Mouse (Mus musculus) stomach, embryonic 16.5 days (tissue): Measurements from ENCODE around the gene Gm11042. TPM values are rescaled to one million over a fixed set of nuclear protein-coding genes. Genes with fewer than 3 reads are reported as not detected.

Experiments used
- ATAC-seq: fragments of 200-750 bp; cut with Nextera tagmentation; 2 replicates; pipeline ENCODE4 v1.8.0; 2017; ENCODE audit warnings: moderate number of reproducible peaks, moderate TSS enrichment; ENCODE audit not compliant: insufficient read depth, low FRiP score
- H3K27ac ChIP-seq: fragments of 300-500 bp; sonication (generic); 2 replicates; pipeline ENCODE4 v1.5.1; 2014; ENCODE audit warnings: low read length
- H3K27me3 ChIP-seq: fragments of 300-500 bp; sonication (generic); 2 replicates; pipeline ENCODE4 v1.6.1; 2014; ENCODE audit warnings: low read length, control low read depth, mixed read lengths; ENCODE audit not compliant: control insufficient read depth, insufficient read depth
- H3K36me3 ChIP-seq: fragments of 300-500 bp; sonication (generic); 2 replicates; pipeline ENCODE4 v1.6.1; 2014; ENCODE audit warnings: low read length; ENCODE audit not compliant: control insufficient read depth, insufficient read depth
- H3K4me1 ChIP-seq: fragments of 300-500 bp; sonication (generic); 2 replicates; pipeline ENCODE4 v1.6.1; 2014; ENCODE audit warnings: low read length, control low read depth, mixed read lengths; ENCODE audit not compliant: control insufficient read depth, insufficient read depth
- H3K4me2 ChIP-seq: fragments of 300-500 bp; sonication (generic); 2 replicates; pipeline ENCODE4 v1.6.1; 2014; ENCODE audit warnings: low read depth, low read length, mixed read lengths
- H3K4me3 ChIP-seq: fragments of 300-500 bp; sonication (generic); replicated peaks from 2 replicates; pipeline ENCODE4 v1.5.1; 2014; ENCODE audit warnings: mild to moderate bottlenecking, low read length
- H3K9ac ChIP-seq: fragments of 300-500 bp; sonication (generic); 2 replicates; pipeline ENCODE4 v1.6.1; 2014; ENCODE audit warnings: low read length
- H3K9me3 ChIP-seq: fragments of 300-500 bp; sonication (generic); replicated peaks from 2 replicates; pipeline ENCODE4 v1.6.1; 2016; ENCODE audit warnings: low read length, control low read depth; ENCODE audit not compliant: control insufficient read depth
- WGBS: fragments of 180-500 bp; shearing (Covaris S2); extraction: QIAGEN DNeasy Blood & Tissue Kit; methylation state at CpG from one replicate; pipeline ENCODE4 v1.1.7; 2014; 5-methylcytosine and 5-hydroxymethylcytosine counted together
- polyA plus RNA-seq: library from polyadenylated mRNA; unstranded; fragments of >200 nt; fragmentation: Nextera tagmentation; extraction: Ambion mirVana; gene quantifications from 2 replicates; pipeline ENCODE4 v1.2.1, GENCODE M21; 2015

The Gm11042 gene
- polyA plus RNA-seq, 1 experiment from 2014 or later: not detected

DNA sequence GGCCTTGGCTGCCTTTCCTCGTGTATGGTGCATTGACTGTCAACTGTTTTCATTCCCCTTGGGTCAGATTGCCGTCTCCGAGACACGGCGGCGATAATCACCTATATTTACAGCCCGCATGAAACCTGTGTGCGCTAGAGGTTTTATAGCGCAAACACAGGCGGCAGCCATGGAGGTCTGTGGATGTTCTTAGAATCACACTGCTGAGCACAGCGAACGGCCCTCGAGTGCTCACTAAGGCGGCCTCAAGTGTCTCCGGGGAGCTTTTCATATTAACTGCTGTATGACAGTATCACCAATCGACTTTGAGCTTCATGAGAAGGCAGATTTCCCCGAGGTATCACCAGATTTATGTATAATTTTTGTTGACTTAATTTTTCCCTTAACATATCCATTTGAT lies 43.6 kb downstream of the Gm11042 start:
- no peaks in the 10 kb centered on the region for H3K4me1 ChIP-seq
- H3K9me3 ChIP-seq: no peaks in the 10 kb centered on the region
- ATAC-seq: no peak
- no peak overlapping the region for H3K4me2 ChIP-seq
- H3K27ac ChIP-seq: no peak overlapping the region
- no peaks in the 10 kb centered on the region for H3K27me3 ChIP-seq
- H3K36me3 ChIP-seq: no peaks in the 10 kb centered on the region
- H3K4me3 ChIP-seq: no peak overlapping the region
- H3K9ac ChIP-seq: no peak overlapping the region
- 91% methylated on average over 17 of the region's 17 CpGs for WGBS

DNA sequence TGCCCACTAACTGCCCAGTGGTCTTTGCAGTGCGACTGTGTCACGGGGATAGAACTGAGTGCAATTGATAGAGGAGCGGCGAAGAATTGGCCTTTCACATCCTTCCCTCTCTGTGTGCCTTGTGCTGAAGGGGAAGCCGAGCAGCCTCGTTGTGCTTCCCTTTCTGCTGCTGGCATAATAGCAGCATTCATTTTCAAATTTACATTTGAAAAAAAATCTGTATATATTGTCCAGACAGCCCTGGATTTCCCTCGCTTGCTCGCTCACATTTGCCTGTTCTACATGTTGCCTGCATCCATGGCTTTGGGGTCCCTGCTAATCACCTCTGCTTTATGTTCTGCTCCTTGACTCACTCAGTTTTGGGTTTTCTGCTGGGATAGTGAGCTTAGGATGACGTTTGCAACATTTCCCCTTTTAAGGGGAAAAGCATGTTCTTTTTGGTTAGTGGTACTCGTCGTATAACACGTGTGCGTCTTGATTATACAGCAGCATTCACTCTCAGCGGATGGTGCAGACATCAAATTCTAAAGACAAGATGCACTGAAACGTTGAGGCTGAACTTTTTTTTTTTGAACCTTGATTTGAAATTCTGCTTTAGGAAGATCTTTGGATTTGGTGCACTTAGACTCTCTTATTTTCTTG lies 47.4 kb downstream of the Gm11042 start:
- Histone ChIP-seq H3K9ac (no peak overlapping the region), H3K4me3 (no peak overlapping the region), H3K9me3 (no peaks in the 10 kb centered on the region), H3K4me1 (no peaks in the 10 kb centered on the region), H3K27ac (no peak overlapping the region), H3K4me2 (no peak overlapping the region), H3K27me3 (no peaks in the 10 kb centered on the region), H3K36me3 (no peaks in the 10 kb centered on the region)
- ATAC-seq: no peak
- 81% methylated on average over 15 of the region's 15 CpGs for WGBS

DNA sequence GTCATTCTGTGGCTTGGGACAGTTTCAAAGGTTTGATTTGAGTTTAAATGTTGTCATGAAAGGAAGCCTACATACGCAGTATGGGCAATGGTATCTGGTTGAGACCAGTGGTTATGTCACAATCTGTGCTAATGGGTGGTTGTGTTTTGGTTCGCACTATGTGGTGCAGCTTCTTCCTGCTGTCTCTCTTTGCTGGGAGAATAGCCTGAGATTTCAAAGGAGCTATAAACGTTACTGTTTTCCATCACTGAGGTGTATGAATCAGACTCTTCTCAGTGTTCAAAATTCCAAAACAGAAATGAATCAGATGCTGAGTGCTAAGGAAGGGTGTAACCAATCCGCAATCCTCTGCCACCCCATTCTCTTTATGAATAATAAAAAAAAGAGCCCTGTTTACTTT lies 49.1 kb downstream of the Gm11042 start:
- no peak overlapping the region for H3K4me3 ChIP-seq
- no peak overlapping the region for H3K4me2 ChIP-seq
- H3K4me1 ChIP-seq: no peaks in the 10 kb centered on the region
- H3K9me3 ChIP-seq: no peaks in the 10 kb centered on the region
- no peak overlapping the region for H3K27ac ChIP-seq
- H3K27me3 ChIP-seq: no peaks in the 10 kb centered on the region
- no peaks in the 10 kb centered on the region for H3K36me3 ChIP-seq
- WGBS: 82% methylated on average over 4 of the region's 4 CpGs
- H3K9ac ChIP-seq: no peak overlapping the region
- ATAC-seq: no peak
